Mouse (Mus musculus) lung, embryonic 14.5 days (tissue): Measurements from ENCODE around the gene Ppp1r37. TPM values are rescaled to one million over a fixed set of nuclear protein-coding genes. Genes with fewer than 3 reads are reported as not detected.

Experiments
- ATAC-seq: fragments of 200-750 bp; cut with Nextera tagmentation; 2 replicates; pipeline ENCODE4 v1.8.0; 2017; ENCODE audit warnings: mild to moderate bottlenecking, moderate TSS enrichment, moderate library complexity; ENCODE audit not compliant: insufficient read depth
- DNase-seq: peaks from one replicate; pipeline ENCODE4 v3.0.0-alpha.2; 2015
- H3K27ac ChIP-seq: fragments of 300-500 bp; sonication (generic); 2 replicates; pipeline ENCODE4 v1.5.1; 2014; ENCODE audit warnings: low read depth, mild to moderate bottlenecking, moderate library complexity
- H3K27me3 ChIP-seq: fragments of 300-500 bp; sonication (generic); 2 replicates; pipeline ENCODE4 v1.6.1; 2014; ENCODE audit warnings: low read length, control low read depth; ENCODE audit not compliant: insufficient read depth
- H3K36me3 ChIP-seq: fragments of 300-500 bp; sonication (generic); 2 replicates; pipeline ENCODE4 v1.6.1; 2014; ENCODE audit warnings: control low read depth; ENCODE audit not compliant: insufficient read depth
- H3K4me1 ChIP-seq: fragments of 300-500 bp; sonication (generic); 2 replicates; pipeline ENCODE4 v1.6.1; 2014; ENCODE audit warnings: antibody characterized with exemption, control low read depth; ENCODE audit not compliant: insufficient read depth
- H3K4me2 ChIP-seq: fragments of 300-500 bp; sonication (generic); 2 replicates; pipeline ENCODE4 v1.6.1; 2014; ENCODE audit warnings: mild to moderate bottlenecking
- H3K4me3 ChIP-seq: fragments of 300-500 bp; sonication (generic); 2 replicates; pipeline ENCODE4 v1.5.1; 2014; ENCODE audit warnings: low read depth, low read length
- H3K9ac ChIP-seq: fragments of 300-500 bp; sonication (generic); 2 replicates; pipeline ENCODE4 v1.6.1; 2014
- H3K9me3 ChIP-seq: fragments of 300-500 bp; sonication (generic); 2 replicates; pipeline ENCODE4 v1.6.1; 2016; ENCODE audit warnings: low read depth, low read length, control low read depth
- CTCF ChIP-seq: IDR thresholded peaks from 2 replicates; pipeline ENCODE4 v1.5.1; 2016; ENCODE audit warnings: antibody characterized with exemption, low read depth
- WGBS: fragments of 180-500 bp; shearing (Covaris S2); extraction: QIAGEN DNeasy Blood & Tissue Kit; methylation state at CpG from one replicate; pipeline ENCODE4 v1.1.7; 2014; 5-methylcytosine and 5-hydroxymethylcytosine counted together
- polyA plus RNA-seq: library from polyadenylated mRNA; unstranded; fragments of >200 nt; fragmentation: Nextera tagmentation; extraction: Ambion mirVana; gene quantifications from 2 replicates; pipeline ENCODE4 v1.2.1, GENCODE M21; 2014

Gene Ppp1r37
- polyA plus RNA-seq, 1 experiment from 2014 or later, result 6.2 TPM

- H3K9me3 ChIP-seq, result no peaks in the 10 kb centered on the region
- H3K27ac ChIP-seq, result peak overlapping the region; percentile 85
- 0 out of 2 replicates have a peak, but pooled peaks cover 7% of the 10 kb centered on the region for H3K4me1 ChIP-seq
- peak; percentile 89 for DNase-seq
- peak overlapping the region; percentile 95 for H3K4me2 ChIP-seq
- H3K36me3 ChIP-seq, result peaks cover 27% of the 10 kb centered on the region
- peak overlapping the region; percentile 83 for H3K9ac ChIP-seq
- 0 out of 2 replicates have a peak, but pooled peaks have one; percentile 4 for TF ChIP-seq CTCF
- WGBS, result under 1% methylated on average over 47 of the region's 53 CpGs
- peak; percentile 92 for ATAC-seq
- peak overlapping the region; percentile 79 for H3K4me3 ChIP-seq
- peaks cover 23% of the 10 kb centered on the region for H3K27me3 ChIP-seq
Observed at GRCm38 (mm10) chr7:19572926-19573775, 10.3 kb upstream of the Ppp1r37 start.

GRCm38 (mm10) chr7:19569647-19570046, 6.8 kb upstream of the Ppp1r37 start:
- no peak for TF ChIP-seq CTCF
- no peak for ATAC-seq
- H3K27me3 ChIP-seq, result no peaks in the 10 kb centered on the region
- no peak overlapping the region for H3K4me2 ChIP-seq
- no peak for DNase-seq
- 0 out of 2 replicates have a peak, but pooled peaks cover 4% of the 10 kb centered on the region for H3K4me1 ChIP-seq
- no peak overlapping the region for H3K9ac ChIP-seq
- H3K27ac ChIP-seq, result no peak overlapping the region
- peaks cover 45% of the 10 kb centered on the region for H3K36me3 ChIP-seq
- H3K9me3 ChIP-seq, result no peaks in the 10 kb centered on the region
- WGBS, result 83% methylated on average over 3 of the region's 3 CpGs
- no peak overlapping the region for H3K4me3 ChIP-seq

- WGBS, result 90% methylated on average over 8 of the region's 8 CpGs
- Histone ChIP-seq H3K36me3 (peaks cover 50% of the 10 kb centered on the region), H3K9me3 (no peaks in the 10 kb centered on the region; the same call in 1 of the 2 replicates)
Observed at GRCm38 (mm10) chr7:19567426-19567825, 4.5 kb upstream of the Ppp1r37 start.

GRCm38 (mm10) chr7:19565803-19566202, 2.9 kb upstream of the Ppp1r37 start:
- WGBS, result 95% methylated on average over 2 of the region's 2 CpGs
- no peaks in the 10 kb centered on the region for H3K27me3 ChIP-seq
- no peak overlapping the region for H3K4me2 ChIP-seq
- no peak overlapping the region for H3K27ac ChIP-seq
- DNase-seq (no peak), ATAC-seq (no peak)
- H3K9me3 ChIP-seq, result no peaks in the 10 kb centered on the region; the same call in 1 of the 2 replicates
- H3K4me1 ChIP-seq, result no peaks in the 10 kb centered on the region
- no peak overlapping the region for H3K9ac ChIP-seq
- H3K36me3 ChIP-seq, result peaks cover 50% of the 10 kb centered on the region
- TF ChIP-seq CTCF, result no peak
- no peak overlapping the region for H3K4me3 ChIP-seq

More at GRCm38 (mm10) chr7:19567426-19567825, 4.5 kb upstream of the Ppp1r37 start:
- Histone ChIP-seq H3K4me1 (0 out of 2 replicates have a peak, but pooled peaks cover 4% of the 10 kb centered on the region), H3K4me3 (no peak overlapping the region), H3K4me2 (no peak overlapping the region), H3K9ac (no peak overlapping the region), H3K27me3 (no peaks in the 10 kb centered on the region), H3K27ac (no peak overlapping the region)
- no peak for ATAC-seq
- TF ChIP-seq CTCF, result no peak
- DNase-seq, result no peak

- TF ChIP-seq CTCF, result peak; percentile 25; the same call in 1 of the 2 replicates
- peaks cover 5% of the 10 kb centered on the region; the same call in 1 of the 2 replicates for H3K4me1 ChIP-seq
Observed at GRCm38 (mm10) chr7:19564455-19564854, 1.6 kb upstream of the Ppp1r37 start.

GRCm38 (mm10) chr7:19563884-19564283, 1.0 kb upstream of the Ppp1r37 start:
- Histone ChIP-seq H3K27me3 (no peaks in the 10 kb centered on the region), H3K27ac (no peak overlapping the region), H3K4me2 (no peak overlapping the region; the same call in 1 of the 2 replicates), H3K9ac (no peak overlapping the region), H3K4me3 (no peak overlapping the region), H3K36me3 (peaks cover 30% of the 10 kb centered on the region), H3K4me1 (peaks cover 5% of the 10 kb centered on the region; the same call in 1 of the 2 replicates), H3K9me3 (no peaks in the 10 kb centered on the region; the same call in 1 of the 2 replicates)
- no peak for DNase-seq
- no peak for TF ChIP-seq CTCF
- no peak for ATAC-seq
- 73% methylated on average over 3 of the region's 3 CpGs for WGBS

More at GRCm38 (mm10) chr7:19564455-19564854, 1.6 kb upstream of the Ppp1r37 start:
- DNase-seq (no peak), ATAC-seq (no peak)
- no peak overlapping the region for H3K27ac ChIP-seq
- no peaks in the 10 kb centered on the region for H3K27me3 ChIP-seq
- no peak overlapping the region for H3K4me2 ChIP-seq
- H3K9me3 ChIP-seq, result no peaks in the 10 kb centered on the region; the same call in 1 of the 2 replicates
- WGBS, result 92% methylated on average over 4 of the region's 4 CpGs
- no peak overlapping the region; the same call in 1 of the 2 replicates for H3K4me3 ChIP-seq
- peaks cover 36% of the 10 kb centered on the region for H3K36me3 ChIP-seq
- H3K9ac ChIP-seq, result no peak overlapping the region
